Mouse (Mus musculus) intestine, embryonic 14.5 days (tissue): ENCODE results near the gene Atp4b. TPM values are rescaled to one million over a fixed set of nuclear protein-coding genes. Genes with fewer than 3 reads are reported as not detected.

Experiments
- ATAC-seq: fragments of 200-750 bp; cut with Nextera tagmentation; replicated peaks from 2 replicates; pipeline ENCODE4 v1.8.0; 2017; ENCODE audit warnings: low read depth, moderate number of reproducible peaks, moderate TSS enrichment, moderate library complexity; ENCODE audit not compliant: low FRiP score, low TSS enrichment
- DNase-seq: peaks from one replicate; pipeline ENCODE4 v3.0.0-alpha.2; 2018; ENCODE audit warnings: low spot score
- H3K27ac ChIP-seq: fragments of 300-500 bp; sonication (generic); 2 replicates; pipeline ENCODE4 v1.5.1; 2014; ENCODE audit warnings: low read depth, mild to moderate bottlenecking, control low read depth
- H3K27me3 ChIP-seq: fragments of 300-500 bp; sonication (generic); replicated peaks from 2 replicates; pipeline ENCODE4 v1.6.1; 2014; ENCODE audit warnings: low read length, control low read depth; ENCODE audit not compliant: control insufficient read depth, insufficient read depth
- H3K36me3 ChIP-seq: fragments of 300-500 bp; sonication (generic); 2 replicates; pipeline ENCODE4 v1.6.1; 2014; ENCODE audit warnings: low read length, control low read depth; ENCODE audit not compliant: control insufficient read depth, insufficient read depth
- H3K4me1 ChIP-seq: fragments of 300-500 bp; sonication (generic); replicated peaks from 2 replicates; pipeline ENCODE4 v1.6.1; 2014; ENCODE audit warnings: low read length, control low read depth, mixed read lengths; ENCODE audit not compliant: control insufficient read depth, insufficient read depth
- H3K4me2 ChIP-seq: fragments of 300-500 bp; sonication (generic); 2 replicates; pipeline ENCODE4 v1.6.1; 2014; ENCODE audit warnings: low read length
- H3K4me3 ChIP-seq: fragments of 300-500 bp; sonication (generic); 2 replicates; pipeline ENCODE4 v1.5.1; 2014; ENCODE audit warnings: low read depth, low read length, control low read depth, mixed read lengths
- H3K9ac ChIP-seq: fragments of 300-500 bp; sonication (generic); 2 replicates; pipeline ENCODE4 v1.6.1; 2014; ENCODE audit warnings: mild to moderate bottlenecking, low read length
- H3K9me3 ChIP-seq: fragments of 300-500 bp; sonication (generic); 2 replicates; pipeline ENCODE4 v1.6.1; 2016; ENCODE audit warnings: low read length, control low read depth; ENCODE audit not compliant: control insufficient read depth
- WGBS: fragments of 180-500 bp; shearing (Covaris S2); extraction: QIAGEN DNeasy Blood & Tissue Kit; methylation state at CpG from one replicate; pipeline ENCODE4 v1.1.7; 2014; 5-methylcytosine and 5-hydroxymethylcytosine counted together
- polyA plus RNA-seq: library from polyadenylated mRNA; unstranded; fragments of >200 nt; fragmentation: Nextera tagmentation; extraction: Ambion mirVana; gene quantifications from 2 replicates; pipeline ENCODE4 v1.2.1, GENCODE M21; 2014

The Atp4b gene
- polyA plus RNA-seq, 1 experiment from 2014 or later = not detected

- Histone ChIP-seq H3K9me3 (no peaks in the 10 kb centered on the region), H3K4me2 (no peak overlapping the region), H3K27ac (no peak overlapping the region), H3K9ac (no peak overlapping the region), H3K4me1 (no peaks in the 10 kb centered on the region), H3K36me3 (no peaks in the 10 kb centered on the region), H3K27me3 (no peaks in the 10 kb centered on the region), H3K4me3 (no peak overlapping the region)
- DNase-seq = no peak
- WGBS = 55% methylated on average over 6 of the region's 6 CpGs
- ATAC-seq = no peak
Measured at GRCm38 (mm10) chr8:13403517-13403916, 6.9 kb upstream of the Atp4b start.

DNA sequence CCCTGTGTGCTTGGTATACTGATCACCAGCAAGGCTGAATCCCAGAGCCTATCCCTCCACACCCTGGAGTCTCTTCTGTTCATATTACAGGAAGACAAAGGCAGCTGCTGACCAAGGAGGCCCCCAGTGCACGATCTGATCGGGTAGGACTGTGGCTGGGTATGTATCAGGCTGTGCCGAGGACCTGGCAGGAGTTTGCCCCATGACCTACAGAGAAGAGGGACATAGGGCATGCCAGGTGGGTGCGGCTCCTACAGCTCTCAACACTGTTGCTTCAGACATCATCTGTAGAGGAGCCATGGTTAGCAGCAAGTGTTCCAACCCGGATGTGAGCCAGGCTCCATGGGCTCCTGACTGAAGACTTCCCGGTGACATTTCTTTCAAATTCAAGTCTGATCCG lies 2.8 kb downstream of the Atp4b start:
- Histone ChIP-seq H3K27ac (no peak overlapping the region), H3K27me3 (no peaks in the 10 kb centered on the region), H3K9me3 (no peaks in the 10 kb centered on the region), H3K4me3 (no peak overlapping the region), H3K4me1 (no peaks in the 10 kb centered on the region), H3K9ac (no peak overlapping the region), H3K36me3 (no peaks in the 10 kb centered on the region), H3K4me2 (no peak overlapping the region)
- no peak for ATAC-seq
- 90% methylated on average over 7 of the region's 7 CpGs for WGBS
- no peak for DNase-seq

DNA sequence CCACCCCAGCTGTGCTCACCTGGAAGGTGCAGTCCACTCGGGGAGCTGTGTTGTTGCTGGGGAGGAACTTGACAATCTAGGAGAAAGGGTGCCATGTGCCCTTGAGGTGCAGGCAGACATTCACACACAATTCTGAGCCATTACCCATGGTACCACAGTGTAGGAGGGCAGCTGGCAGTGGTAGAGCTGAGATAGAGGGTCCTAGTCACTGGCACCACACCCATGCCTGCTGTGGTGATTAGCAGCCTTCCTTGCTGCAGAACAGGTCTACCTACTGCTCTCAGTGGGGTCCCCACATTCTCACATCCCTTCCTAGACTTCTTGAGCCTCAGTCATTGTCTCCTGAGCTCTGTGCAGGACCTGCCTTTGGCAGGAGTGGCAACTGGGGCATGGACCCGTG lies 7.9 kb downstream of the Atp4b start:
- DNase-seq (no peak), ATAC-seq (no peak)
- no peak overlapping the region for H3K4me3 ChIP-seq
- H3K9ac ChIP-seq = no peak overlapping the region
- no peak overlapping the region for H3K4me2 ChIP-seq
- H3K27me3 ChIP-seq = no peaks in the 10 kb centered on the region
- 78% methylated on average over 2 of the region's 2 CpGs for WGBS
- no peaks in the 10 kb centered on the region for H3K36me3 ChIP-seq
- H3K27ac ChIP-seq = no peak overlapping the region
- no peaks in the 10 kb centered on the region for H3K4me1 ChIP-seq
- no peaks in the 10 kb centered on the region for H3K9me3 ChIP-seq

- WGBS = 81% methylated on average over 8 of the region's 8 CpGs
- DNase-seq = no peak
- no peaks in the 10 kb centered on the region for H3K9me3 ChIP-seq
Measured at GRCm38 (mm10) chr8:13387728-13388127, 8.9 kb downstream of the Atp4b start.

GRCm38 (mm10) chr8:13386366-13386765 lies 10.3 kb downstream of the Atp4b start:
- 75% methylated on average over 13 of the region's 13 CpGs for WGBS

More at GRCm38 (mm10) chr8:13387728-13388127, 8.9 kb downstream of the Atp4b start:
- no peaks in the 10 kb centered on the region for H3K4me1 ChIP-seq
- H3K4me2 ChIP-seq = no peak overlapping the region
- H3K36me3 ChIP-seq = no peaks in the 10 kb centered on the region
- H3K27ac ChIP-seq = no peak overlapping the region
- ATAC-seq = no peak
- no peaks in the 10 kb centered on the region for H3K27me3 ChIP-seq
- H3K9ac ChIP-seq = no peak overlapping the region
- no peak overlapping the region for H3K4me3 ChIP-seq

GRCm38 (mm10) chr8:13382999-13383398 lies 13.6 kb downstream of the Atp4b start:
- Histone ChIP-seq H3K27ac (no peak overlapping the region), H3K36me3 (peaks cover 17% of the 10 kb centered on the region), H3K9me3 (no peaks in the 10 kb centered on the region), H3K4me3 (no peak overlapping the region), H3K27me3 (no peaks in the 10 kb centered on the region), H3K9ac (no peak overlapping the region), H3K4me2 (no peak overlapping the region), H3K4me1 (no peaks in the 10 kb centered on the region)
- DNase-seq (no peak), ATAC-seq (no peak)
- WGBS = 92% methylated on average over 4 of the region's 4 CpGs

More at GRCm38 (mm10) chr8:13386366-13386765, 10.3 kb downstream of the Atp4b start:
- H3K4me1 ChIP-seq = no peaks in the 10 kb centered on the region
- ATAC-seq (no peak), DNase-seq (no peak)
- no peak overlapping the region for H3K4me2 ChIP-seq
- H3K27ac ChIP-seq = no peak overlapping the region
- H3K9me3 ChIP-seq = no peaks in the 10 kb centered on the region
- no peak overlapping the region for H3K9ac ChIP-seq
- H3K36me3 ChIP-seq = no peaks in the 10 kb centered on the region
- no peaks in the 10 kb centered on the region for H3K27me3 ChIP-seq
- no peak overlapping the region for H3K4me3 ChIP-seq

GRCm38 (mm10) chr8:13382536-13382935 lies 14.1 kb downstream of the Atp4b start:
- Histone ChIP-seq H3K27ac (no peak overlapping the region), H3K9ac (no peak overlapping the region), H3K4me3 (no peak overlapping the region), H3K4me2 (no peak overlapping the region), H3K27me3 (no peaks in the 10 kb centered on the region), H3K4me1 (no peaks in the 10 kb centered on the region), H3K36me3 (peaks cover 20% of the 10 kb centered on the region), H3K9me3 (no peaks in the 10 kb centered on the region)
- ATAC-seq (no peak), DNase-seq (no peak)
- WGBS = 89% methylated on average over 3 of the region's 3 CpGs

DNA sequence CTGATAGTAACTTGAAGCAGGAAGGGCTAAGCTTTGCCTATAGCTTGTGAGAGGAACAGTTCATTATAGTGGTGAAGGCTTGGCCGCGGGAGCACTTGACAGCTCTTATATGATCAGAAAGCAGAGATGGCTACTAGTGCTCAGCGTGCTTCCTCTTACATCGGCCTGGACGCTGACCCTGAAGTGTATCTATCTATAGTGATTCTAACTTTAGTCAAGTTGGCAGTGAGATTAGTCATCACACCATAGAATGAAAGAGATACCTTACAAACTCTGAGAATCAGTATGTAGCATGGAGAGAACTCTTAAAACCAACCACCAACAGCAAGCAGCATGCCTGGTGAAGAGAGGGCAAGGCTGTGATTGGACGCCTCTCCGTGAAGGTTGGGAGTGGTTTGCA lies 15.0 kb downstream of the Atp4b start:
- Histone ChIP-seq H3K9me3 (no peaks in the 10 kb centered on the region), H3K27me3 (no peaks in the 10 kb centered on the region), H3K27ac (no peak overlapping the region), H3K4me2 (no peak overlapping the region), H3K4me3 (no peak overlapping the region), H3K9ac (no peak overlapping the region), H3K4me1 (no peaks in the 10 kb centered on the region), H3K36me3 (peaks cover 29% of the 10 kb centered on the region)
- ATAC-seq = no peak
- 87% methylated on average over 7 of the region's 7 CpGs for WGBS
- no peak for DNase-seq

GRCm38 (mm10) chr8:13373151-13373662 lies 23.4 kb downstream of the Atp4b start:
- H3K4me1 ChIP-seq = no peaks in the 10 kb centered on the region
- no peak overlapping the region for H3K4me3 ChIP-seq
- H3K4me2 ChIP-seq = no peak overlapping the region
- no peaks in the 10 kb centered on the region for H3K9me3 ChIP-seq
- H3K27me3 ChIP-seq = no peaks in the 10 kb centered on the region
- no peak for ATAC-seq
- peaks cover 93% of the 10 kb centered on the region for H3K36me3 ChIP-seq
- 89% methylated on average over 8 of the region's 8 CpGs for whole genome bisulfite sequencing
- no peak overlapping the region for H3K27ac ChIP-seq
- no peak for DNase-seq
- H3K9ac ChIP-seq = no peak overlapping the region
